Mouse (Mus musculus): ENCODE data around the gene Olfr1507. TPM values are rescaled to one million over a fixed set of nuclear protein-coding genes. Genes with fewer than 3 reads are reported as not detected.

The Olfr1507 gene
- not detected in 2 replicates for total RNA-seq (2012; rRNA removed)

GRCm38 (mm10) chr14:52495516-52495915 is at the start of gene Olfr1507:
Gene Olfr1507 (minus strand): TSS chr14:52495749.
- DNase-seq (ENCODE audit: low read depth, low spot score): no peak

GRCm38 (mm10) chr14:52533336-52533735 is 37.8 kb upstream of the Olfr1507 start:
- no peak overlapping the region for H3K27ac ChIP-seq (ENCODE audit: insufficient read depth, low read depth, low read length, poor library complexity, severe bottlenecking)
- no peaks in the 10 kb centered on the region for H3K9me3 ChIP-seq (ENCODE audit: control insufficient read depth, insufficient read depth, low read depth, low read length)
- no peak for TF ChIP-seq ZC3H11A (IDR thresholded peaks at IDR 0.05; ENCODE audit: borderline replicate concordance, low read depth, low read length)
- H3K4me3 ChIP-seq (ENCODE audit: insufficient read depth in 1 of 2, low read depth in 1 of 2, low read length in 2 of 2, poor library complexity in 1 of 2, severe bottlenecking in 1 of 2): no peak overlapping the region
- H3K4me1 ChIP-seq (ENCODE audit: control insufficient read depth in 2 of 2, insufficient read depth in 2 of 2, low read length in 2 of 2, poor library complexity in 1 of 2): no peaks in the 10 kb centered on the region
- H3K9ac ChIP-seq (ENCODE audit: insufficient read depth, low read depth, low read length, poor library complexity, severe bottlenecking): no peak overlapping the region
- H3K36me3 ChIP-seq (ENCODE audit: control insufficient read depth, insufficient read depth, low read length, poor library complexity, severe bottlenecking): no peaks in the 10 kb centered on the region
- in situ Hi-C loops (cut with MboI; ENCODE audit: low sequenced_read_pairs in 2 of 2, unreplicated experiment in 2 of 2): no loop called here
- no peak for DNase-seq (ENCODE audit: low read depth, low spot score)

More at GRCm38 (mm10) chr14:52495516-52495915, at the start of gene Olfr1507:
- in situ Hi-C loops (cut with MboI; ENCODE audit: low sequenced_read_pairs in 2 of 2, unreplicated experiment in 2 of 2): no loop called here
- H3K9me3 ChIP-seq (ENCODE audit: control insufficient read depth, insufficient read depth, low read depth, low read length): no peaks in the 10 kb centered on the region
- TF ChIP-seq MAFK (IDR thresholded peaks at IDR 0.05; ENCODE audit: insufficient read depth, low read depth, low read length): no peak
- no peak for TF ChIP-seq ZNF384 (IDR thresholded peaks at IDR 0.05; ENCODE audit: low read depth, low read length)
- TF ChIP-seq CHD2 (IDR thresholded peaks at IDR 0.05; ENCODE audit: low read depth, low read length): no peak
- TF ChIP-seq HCFC1 (IDR thresholded peaks at IDR 0.05; ENCODE audit: borderline replicate concordance, insufficient read depth, low read length): no peak
- TF ChIP-seq ZC3H11A (IDR thresholded peaks at IDR 0.05; ENCODE audit: borderline replicate concordance, low read depth, low read length): no peak
- H3K36me3 ChIP-seq (ENCODE audit: control insufficient read depth, insufficient read depth, low read length, poor library complexity, severe bottlenecking): no peaks in the 10 kb centered on the region
- H3K4me1 ChIP-seq (ENCODE audit: control insufficient read depth in 2 of 2, insufficient read depth in 2 of 2, low read length in 2 of 2, poor library complexity in 1 of 2): no peaks in the 10 kb centered on the region
- H3K27ac ChIP-seq (ENCODE audit: insufficient read depth, low read depth, low read length, poor library complexity, severe bottlenecking): no peak within 1 kb of the TSS
- H3K9ac ChIP-seq (ENCODE audit: insufficient read depth, low read depth, low read length, poor library complexity, severe bottlenecking): no peak within 1 kb of the TSS
- H3K4me3 ChIP-seq (ENCODE audit: insufficient read depth in 1 of 2, low read depth in 1 of 2, low read length in 2 of 2, poor library complexity in 1 of 2, severe bottlenecking in 1 of 2): no peak within 1 kb of the TSS

GRCm38 (mm10) chr14:52524952-52525351 is 29.4 kb upstream of the Olfr1507 start:
- no peak overlapping the region for H3K27ac ChIP-seq (ENCODE audit: insufficient read depth, low read depth, low read length, poor library complexity, severe bottlenecking)
- no peaks in the 10 kb centered on the region for H3K9me3 ChIP-seq (ENCODE audit: control insufficient read depth, insufficient read depth, low read depth, low read length)
- in situ Hi-C loops (cut with MboI; ENCODE audit: low sequenced_read_pairs in 2 of 2, unreplicated experiment in 2 of 2): no loop called here
- H3K36me3 ChIP-seq (ENCODE audit: control insufficient read depth, insufficient read depth, low read length, poor library complexity, severe bottlenecking): no peaks in the 10 kb centered on the region
- no peak overlapping the region for H3K4me3 ChIP-seq (ENCODE audit: insufficient read depth in 1 of 2, low read depth in 1 of 2, low read length in 2 of 2, poor library complexity in 1 of 2, severe bottlenecking in 1 of 2)
- DNase-seq (ENCODE audit: low read depth, low spot score): no peak
- TF ChIP-seq ZNF384 (IDR thresholded peaks at IDR 0.05; ENCODE audit: low read depth, low read length) (no peak), CHD2 (IDR thresholded peaks at IDR 0.05; ENCODE audit: low read depth, low read length) (no peak), MAFK (IDR thresholded peaks at IDR 0.05; ENCODE audit: insufficient read depth, low read depth, low read length) (no peak), HCFC1 (IDR thresholded peaks at IDR 0.05; ENCODE audit: borderline replicate concordance, insufficient read depth, low read length) (no peak), ZC3H11A (IDR thresholded peaks at IDR 0.05; ENCODE audit: borderline replicate concordance, low read depth, low read length) (no peak)
- no peak overlapping the region for H3K9ac ChIP-seq (ENCODE audit: insufficient read depth, low read depth, low read length, poor library complexity, severe bottlenecking)
- H3K4me1 ChIP-seq (ENCODE audit: control insufficient read depth in 2 of 2, insufficient read depth in 2 of 2, low read length in 2 of 2, poor library complexity in 1 of 2): no peaks in the 10 kb centered on the region

GRCm38 (mm10) chr14:52467395-52467794 is 28.2 kb downstream of the Olfr1507 start, which contains the start of gene Olfr1508:
Gene Olfr1508 (minus strand): TSS chr14:52467495.
- DNase-seq (ENCODE audit: low read depth, low spot score): no peak
- Histone ChIP-seq H3K36me3 (ENCODE audit: control insufficient read depth, insufficient read depth, low read length, poor library complexity, severe bottlenecking) (no peaks in the 10 kb centered on the region), H3K9ac (ENCODE audit: insufficient read depth, low read depth, low read length, poor library complexity, severe bottlenecking) (no peak within 1 kb of the TSS), H3K9me3 (ENCODE audit: control insufficient read depth, insufficient read depth, low read depth, low read length) (no peaks in the 10 kb centered on the region), H3K4me3 (ENCODE audit: insufficient read depth in 1 of 2, low read depth in 1 of 2, low read length in 2 of 2, poor library complexity in 1 of 2, severe bottlenecking in 1 of 2) (no peak within 1 kb of the TSS), H3K4me1 (ENCODE audit: control insufficient read depth in 2 of 2, insufficient read depth in 2 of 2, low read length in 2 of 2, poor library complexity in 1 of 2) (no peaks in the 10 kb centered on the region), H3K27ac (ENCODE audit: insufficient read depth, low read depth, low read length, poor library complexity, severe bottlenecking) (no peak within 1 kb of the TSS)
- in situ Hi-C loops (cut with MboI; ENCODE audit: low sequenced_read_pairs in 2 of 2, unreplicated experiment in 2 of 2): no loop called here
- TF ChIP-seq ZC3H11A (IDR thresholded peaks at IDR 0.05; ENCODE audit: borderline replicate concordance, low read depth, low read length) (no peak), ZNF384 (IDR thresholded peaks at IDR 0.05; ENCODE audit: low read depth, low read length) (no peak), MAFK (IDR thresholded peaks at IDR 0.05; ENCODE audit: insufficient read depth, low read depth, low read length) (no peak), CHD2 (IDR thresholded peaks at IDR 0.05; ENCODE audit: low read depth, low read length) (no peak), HCFC1 (IDR thresholded peaks at IDR 0.05; ENCODE audit: borderline replicate concordance, insufficient read depth, low read length) (no peak)

DNA sequence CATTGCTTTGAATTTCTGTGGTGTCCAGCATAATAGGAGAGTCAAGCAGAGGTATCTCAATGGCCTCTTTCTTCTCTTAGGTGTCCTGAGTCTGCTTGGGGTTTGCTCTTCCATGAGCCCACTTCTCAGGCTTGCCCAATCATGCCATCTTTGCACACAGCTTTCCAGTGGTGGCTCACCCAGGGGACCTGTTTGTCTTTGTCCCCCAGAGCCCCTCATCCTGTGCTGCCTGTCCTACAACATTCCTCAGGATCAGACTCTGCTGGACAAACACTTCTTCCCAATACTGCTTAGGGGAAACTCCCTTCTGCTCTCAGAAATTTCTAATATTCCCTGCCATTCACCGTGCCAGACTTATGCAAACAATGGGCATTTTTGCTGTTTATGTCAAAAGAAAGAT is 29.8 kb downstream of the Olfr1507 start:
- in situ Hi-C loops (cut with MboI; ENCODE audit: low sequenced_read_pairs in 2 of 2, unreplicated experiment in 2 of 2): no loop called here
- no peak overlapping the region for H3K9ac ChIP-seq (ENCODE audit: insufficient read depth, low read depth, low read length, poor library complexity, severe bottlenecking)
- no peaks in the 10 kb centered on the region for H3K4me1 ChIP-seq (ENCODE audit: control insufficient read depth in 2 of 2, insufficient read depth in 2 of 2, low read length in 2 of 2, poor library complexity in 1 of 2)
- DNase-seq (ENCODE audit: low read depth, low spot score): no peak
- H3K27ac ChIP-seq (ENCODE audit: insufficient read depth, low read depth, low read length, poor library complexity, severe bottlenecking): no peak overlapping the region
- no peaks in the 10 kb centered on the region for H3K9me3 ChIP-seq (ENCODE audit: control insufficient read depth, insufficient read depth, low read depth, low read length)
- TF ChIP-seq HCFC1 (IDR thresholded peaks at IDR 0.05; ENCODE audit: borderline replicate concordance, insufficient read depth, low read length) (no peak), ZC3H11A (IDR thresholded peaks at IDR 0.05; ENCODE audit: borderline replicate concordance, low read depth, low read length) (no peak), CHD2 (IDR thresholded peaks at IDR 0.05; ENCODE audit: low read depth, low read length) (no peak), MAFK (IDR thresholded peaks at IDR 0.05; ENCODE audit: insufficient read depth, low read depth, low read length) (no peak), ZNF384 (IDR thresholded peaks at IDR 0.05; ENCODE audit: low read depth, low read length) (no peak)
- no peaks in the 10 kb centered on the region for H3K36me3 ChIP-seq (ENCODE audit: control insufficient read depth, insufficient read depth, low read length, poor library complexity, severe bottlenecking)
- H3K4me3 ChIP-seq (ENCODE audit: insufficient read depth in 1 of 2, low read depth in 1 of 2, low read length in 2 of 2, poor library complexity in 1 of 2, severe bottlenecking in 1 of 2): no peak overlapping the region

All from ES-E14 (cell line).